Mouse (Mus musculus): ENCODE data around the gene Gnai3. TPM values are rescaled to one million over a fixed set of nuclear protein-coding genes. Genes with fewer than 3 reads are reported as not detected.

Gene Gnai3
- total RNA-seq, 2 experiments from 2014 or later = 18.9 to 19.7 TPM

DNA sequence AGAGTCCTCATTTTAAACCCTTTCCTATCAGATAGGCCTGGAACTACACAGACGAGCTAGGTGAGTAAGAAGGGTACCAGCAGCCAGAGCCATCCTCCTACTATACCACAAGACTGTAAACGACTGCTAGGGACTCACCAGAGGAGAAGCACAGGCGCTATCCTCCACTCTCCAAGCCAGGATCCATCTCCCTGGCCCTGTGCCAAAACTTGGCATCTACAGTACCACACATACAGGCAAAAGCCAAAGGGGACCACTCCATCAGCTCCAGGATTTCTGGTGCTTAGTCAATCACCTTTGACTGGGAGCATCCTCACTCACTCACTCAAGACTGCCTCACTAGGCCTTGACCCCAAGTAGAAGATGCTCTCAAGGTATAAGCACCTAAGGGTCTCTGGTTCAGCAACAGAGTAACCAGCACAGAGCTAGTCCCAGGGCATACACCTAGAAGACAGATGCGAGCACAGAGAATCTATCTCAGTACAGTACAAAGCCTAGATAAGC lies 62.0 kb downstream of the Gnai3 start:
- DNase-seq = no peak

DNA sequence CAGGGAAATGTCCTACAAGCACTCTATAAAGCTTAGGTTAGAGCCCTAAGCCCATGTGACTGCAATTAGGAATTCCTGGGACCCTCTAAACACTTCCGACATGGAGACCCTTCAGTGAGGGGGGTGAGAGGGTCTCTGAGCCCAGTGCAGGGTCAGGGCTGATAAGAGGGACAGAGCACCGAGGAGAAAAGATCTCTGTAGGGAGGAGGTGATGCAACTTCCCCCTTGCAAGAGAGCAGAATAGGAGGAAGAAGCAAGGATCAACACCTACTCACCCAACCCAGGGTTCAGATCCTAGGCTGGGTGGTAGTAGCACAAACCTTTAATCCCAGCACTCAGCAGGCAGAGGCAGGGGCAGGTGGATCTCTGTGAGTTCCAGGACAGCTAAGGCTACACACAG lies 62.8 kb downstream of the Gnai3 start:
- no peak for DNase-seq

- DNase-seq = no peak
These were observed 63.6 kb downstream of the Gnai3 start for GRCm38 (mm10) chr3:108082251-108082875.

DNA sequence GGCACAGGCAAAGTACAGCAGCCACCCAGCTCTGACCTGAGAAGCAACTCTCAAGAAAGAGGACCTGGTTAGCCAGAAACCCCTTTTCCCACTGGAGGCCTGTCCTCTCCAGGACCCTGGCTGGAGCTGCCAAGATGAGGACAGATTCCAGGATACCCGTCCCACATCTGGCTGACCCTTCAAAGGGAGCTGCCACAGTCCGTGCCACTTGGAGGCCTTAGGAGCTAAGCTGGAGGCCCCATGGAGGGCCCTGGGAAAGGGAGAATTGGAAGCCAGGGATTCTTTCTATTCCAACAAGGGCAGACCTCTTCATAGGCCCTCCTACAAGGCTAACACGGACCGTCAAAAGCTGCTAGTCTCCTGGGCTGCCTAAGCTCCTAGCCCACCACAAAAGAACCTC lies 64.3 kb downstream of the Gnai3 start:
- no peak for DNase-seq

DNA sequence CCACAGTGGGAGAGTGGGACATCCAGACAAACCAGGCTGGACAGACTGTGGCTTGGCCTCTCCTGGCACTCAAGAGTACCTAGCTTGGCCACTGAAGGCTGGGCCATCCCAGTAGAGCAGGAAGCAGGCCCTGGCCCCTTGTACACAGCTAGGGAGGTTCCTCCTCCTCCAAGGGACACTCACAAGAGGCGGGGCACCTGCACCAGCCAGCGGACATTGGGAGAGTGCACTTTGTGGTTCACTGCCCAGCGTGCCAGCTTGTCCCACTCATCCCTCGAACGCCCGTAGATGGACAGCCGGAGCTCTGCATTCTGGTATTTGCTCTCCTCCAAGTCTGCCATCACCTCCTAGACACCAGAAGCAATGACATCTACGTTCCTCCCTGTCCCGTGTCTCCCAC lies 69.1 kb downstream of the Gnai3 start:
- DNase-seq = no peak

GRCm38 (mm10) chr3:108072983-108073569 lies 72.9 kb downstream of the Gnai3 start:
- DNase-seq = no peak

GRCm38 (mm10) chr3:108070295-108071293 lies 75.4 kb downstream of the Gnai3 start:
- peak; percentile 60 to 84 for DNase-seq

DNA sequence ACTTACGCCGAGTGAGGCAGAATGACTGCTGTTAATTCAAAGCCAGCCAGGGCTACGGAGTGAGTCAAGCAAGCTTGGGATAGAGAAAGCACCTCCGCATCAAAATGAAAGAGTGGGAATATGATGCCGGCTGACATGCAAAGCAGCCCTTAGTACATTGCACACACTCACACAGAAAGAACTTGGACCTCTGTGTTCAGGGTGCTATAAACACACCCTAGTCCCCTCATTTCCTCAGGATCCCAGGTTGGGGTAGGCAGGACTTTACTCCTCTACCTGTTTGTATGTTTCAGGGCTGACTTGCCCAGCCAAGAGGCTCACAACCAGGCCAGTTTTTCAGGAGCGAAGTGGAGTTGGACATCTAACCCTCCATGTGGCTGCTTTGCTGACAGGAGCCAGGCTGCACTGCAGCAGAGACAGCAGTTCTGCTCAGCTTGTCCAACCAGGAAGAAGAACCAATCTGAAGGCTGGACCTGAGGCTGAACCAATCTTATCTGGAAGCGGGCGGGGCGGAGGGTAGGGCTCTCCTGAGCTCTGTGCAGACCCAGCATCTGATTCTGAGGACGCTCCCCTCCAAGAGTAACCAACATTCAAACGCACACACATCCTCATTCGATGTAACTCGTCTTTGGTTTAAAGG lies 76.6 kb downstream of the Gnai3 start:
- DNase-seq = peak; percentile 60 to 63

DNA sequence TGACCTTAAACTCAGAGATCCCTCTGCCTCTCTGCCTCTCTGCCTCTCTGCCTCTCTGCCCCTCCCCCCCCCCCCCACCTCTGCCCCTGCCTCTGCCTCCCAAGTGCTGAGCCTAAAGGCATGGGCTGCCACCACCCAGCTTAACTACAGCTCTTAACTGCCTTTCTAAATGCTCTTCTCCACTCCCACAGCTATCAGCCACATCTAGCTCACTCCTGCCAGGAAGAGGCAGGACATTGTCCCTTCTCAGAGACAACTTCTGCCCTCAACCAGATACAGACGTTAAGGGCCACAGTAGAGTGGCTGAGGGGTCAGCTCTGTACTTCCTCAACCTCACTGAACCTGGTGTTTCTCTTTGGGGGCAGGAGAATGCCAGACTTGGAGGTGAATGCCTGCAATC lies 77.1 kb downstream of the Gnai3 start:
- no peak for DNase-seq

GRCm38 (mm10) chr3:108067370-108067934 lies 78.5 kb downstream of the Gnai3 start:
- no peak for DNase-seq

GRCm38 (mm10) chr3:108065551-108065950 lies 80.4 kb downstream of the Gnai3 start:
- DNase-seq = no peak

DNA sequence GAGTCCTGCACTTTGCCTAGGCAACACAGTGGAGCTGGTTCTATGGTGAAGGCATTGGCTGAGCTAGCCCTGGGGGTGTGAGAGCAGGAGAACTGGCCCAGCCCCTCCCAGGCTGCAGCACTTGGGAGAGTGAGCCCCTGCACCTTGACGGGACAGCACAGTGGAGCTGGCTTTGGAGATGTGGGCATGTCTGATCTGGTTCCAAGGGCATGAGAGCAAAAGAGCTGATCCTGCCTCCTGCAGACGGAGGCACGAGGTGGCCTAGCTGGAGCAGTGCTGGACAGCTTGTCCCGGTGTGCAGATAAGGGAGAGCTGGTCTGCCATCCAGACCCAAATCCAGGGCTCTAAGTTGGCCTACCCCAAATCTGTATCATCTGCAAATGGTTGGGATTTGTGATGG lies 81.3 kb downstream of the Gnai3 start:
- no peak for DNase-seq

- no peak for DNase-seq
These were observed 83.3 kb downstream of the Gnai3 start for GRCm38 (mm10) chr3:108062648-108063047.

DNA sequence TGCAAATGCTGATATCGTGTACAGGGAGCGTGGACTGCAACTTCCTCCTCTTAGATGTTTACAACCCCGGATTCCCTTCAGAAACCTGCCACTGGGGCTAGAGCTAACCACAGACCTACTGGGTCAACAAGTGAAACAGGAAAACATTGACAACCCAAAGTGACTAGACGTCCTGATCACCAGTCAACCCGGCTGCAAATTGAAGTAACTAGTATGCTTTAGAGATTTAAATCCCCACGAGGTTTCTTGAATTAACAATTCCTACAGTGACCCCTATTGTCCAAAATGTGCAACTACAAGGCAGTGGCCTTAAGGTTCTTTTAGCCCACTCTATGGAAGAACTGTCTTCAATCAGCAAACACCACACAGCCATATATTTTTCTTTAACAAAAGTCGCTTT lies 84.5 kb downstream of the Gnai3 start:
- peak; percentile 60 to 83 for DNase-seq

Other genes starting within 250 kb of the Gnai3 start
- 10 to 100 TPM; 69.7 to 92.0 TPM for gene Gstm7, start 214.3 kb downstream of the Gnai3 start, total RNA-seq (2021)
- gene Gstm6, start 202.4 kb downstream of the Gnai3 start, total RNA-seq (2021) = 1 to 10 TPM; 4.3 to 4.9 TPM
- gene Gstm3, start 176.9 kb downstream of the Gnai3 start, total RNA-seq (2021) = not detected
- 100 to 1,000 TPM; 204 to 244 TPM for gene Gstm2, start 159.7 kb downstream of the Gnai3 start, total RNA-seq (2021)
- 100 to 1,000 TPM; 296 to 418 TPM for gene Gstm1, start 128.2 kb downstream of the Gnai3 start, total RNA-seq (2021)
- gene Gstm4, start 101.3 kb downstream of the Gnai3 start, total RNA-seq (2021) = 10 to 100 TPM; 12.8 to 15.6 TPM
- 1 to 10 TPM; 4.6 to 5.8 TPM for gene Ampd2, start 59.5 kb downstream of the Gnai3 start, total RNA-seq (2021)
- gene Gnat2, start 53.4 kb downstream of the Gnai3 start, total RNA-seq (2021) = under 1 TPM in 1 of 2 experiments, not detected in 1; 0.18 TPM
- gene Gpr61, start 8.7 kb upstream of the Gnai3 start, total RNA-seq (2021) = not detected
- gene Amigo1, start 40.2 kb upstream of the Gnai3 start, total RNA-seq (2021) = 10 to 100 TPM; 18.2 to 19.4 TPM
- 1 to 10 TPM; 5.2 to 5.3 TPM for gene Cyb561d1, start 55.1 kb upstream of the Gnai3 start, total RNA-seq (2021)
- 1 to 10 TPM; 2.2 to 2.6 TPM for gene Atxn7l2, start 64.8 kb upstream of the Gnai3 start, total RNA-seq (2021)
- 1 to 10 TPM; 2.1 to 2.5 TPM for gene Sypl2, start 80.5 kb upstream of the Gnai3 start, total RNA-seq (2021)
- gene Psma5, start 110.8 kb upstream of the Gnai3 start, total RNA-seq (2021) = 10 to 100 TPM; 55.0 to 59.5 TPM
- gene Sort1, start 137.9 kb upstream of the Gnai3 start, total RNA-seq (2021) = 10 to 100 TPM; 18.1 to 25.7 TPM
- 10 to 100 TPM; 49.7 to 55.1 TPM for gene Mybphl, start 218.8 kb upstream of the Gnai3 start, total RNA-seq (2021)
- gene Psrc1, start 237.7 kb upstream of the Gnai3 start, total RNA-seq (2021) = under 1 TPM in 1 of 2 experiments, not detected in 1; 0.33 TPM